Mouse (Mus musculus): Measurements from ENCODE around the gene Olfr593. TPM values are rescaled to one million over a fixed set of nuclear protein-coding genes. Genes with fewer than 3 reads are reported as not detected.
"Not testable (repeated sequence)": the region's sequence is repeated elsewhere in the genome, so short reads cannot be mapped to it uniquely, and the experiment has no call there.

Olfr593 gene
- polyA plus RNA-seq (2014; fragmentation: Nextera tagmentation; extraction: Ambion mirVana) = not detected in 2 replicates

- Histone ChIP-seq H3K4me3 (ENCODE audit: low read depth, low read length) (no peak within 1 kb of the TSS), H3K4me1 (ENCODE audit: control insufficient read depth, insufficient read depth, low read length) (no peaks in the 10 kb centered on the region), H3K4me2 (ENCODE audit: low read depth, low read length) (no peak within 1 kb of the TSS), H3K9me3 (ENCODE audit: control insufficient read depth, low read length) (no peaks in the 10 kb centered on the region), H3K27ac (ENCODE audit: low read depth, low read length) (no peak within 1 kb of the TSS), H3K36me3 (ENCODE audit: control insufficient read depth, insufficient read depth, low read length) (no peaks in the 10 kb centered on the region), H3K27me3 (ENCODE audit: control insufficient read depth, insufficient read depth, low read length) (no peaks in the 10 kb centered on the region), H3K9ac (replicated peaks; ENCODE audit: low read depth, low read length) (no peak within 1 kb of the TSS)
- WGBS = 75% methylated on average over 1 of the region's 1 CpGs
- no peak for ATAC-seq (ENCODE audit: low read depth)
Observed at GRCm38 (mm10) chr7:103211562-103211961, at the start of gene Olfr593. TSS of gene Olfr593 (plus strand) at chr7:103211862.

DNA sequence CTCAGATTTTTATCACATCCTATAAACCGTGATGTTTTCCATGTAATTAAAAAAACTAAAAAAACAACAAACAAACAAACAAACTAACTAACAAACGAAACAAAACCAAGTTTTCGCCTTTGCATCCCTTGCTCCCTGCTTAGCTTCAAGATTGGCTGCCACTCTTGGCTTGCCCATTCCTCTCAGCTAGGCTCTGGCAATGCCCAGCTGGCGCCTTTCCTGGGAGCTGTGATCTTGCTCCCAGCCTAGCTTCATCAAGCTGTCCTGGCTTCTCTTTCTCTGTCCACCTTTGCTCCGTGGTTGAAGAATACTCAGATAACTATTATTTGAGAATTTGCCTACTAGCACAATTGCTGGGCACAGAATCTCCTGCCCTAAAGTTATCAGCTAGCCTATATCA is 42.0 kb upstream of the Olfr593 start:
- H3K4me3 ChIP-seq (ENCODE audit: low read depth, low read length) = no peak overlapping the region
- ATAC-seq (ENCODE audit: low read depth) = no peak
- H3K36me3 ChIP-seq (ENCODE audit: control insufficient read depth, insufficient read depth, low read length) = no peaks in the 10 kb centered on the region
- no peaks in the 10 kb centered on the region for H3K9me3 ChIP-seq (ENCODE audit: control insufficient read depth, low read length)
- H3K27me3 ChIP-seq (ENCODE audit: control insufficient read depth, insufficient read depth, low read length) = no peaks in the 10 kb centered on the region
- no peak overlapping the region for H3K9ac ChIP-seq (replicated peaks; ENCODE audit: low read depth, low read length)
- H3K4me2 ChIP-seq (ENCODE audit: low read depth, low read length) = no peak overlapping the region
- 82% methylated on average over 5 of the region's 5 CpGs for WGBS
- no peak overlapping the region for H3K27ac ChIP-seq (ENCODE audit: low read depth, low read length)
- no peaks in the 10 kb centered on the region for H3K4me1 ChIP-seq (ENCODE audit: control insufficient read depth, insufficient read depth, low read length)

DNA sequence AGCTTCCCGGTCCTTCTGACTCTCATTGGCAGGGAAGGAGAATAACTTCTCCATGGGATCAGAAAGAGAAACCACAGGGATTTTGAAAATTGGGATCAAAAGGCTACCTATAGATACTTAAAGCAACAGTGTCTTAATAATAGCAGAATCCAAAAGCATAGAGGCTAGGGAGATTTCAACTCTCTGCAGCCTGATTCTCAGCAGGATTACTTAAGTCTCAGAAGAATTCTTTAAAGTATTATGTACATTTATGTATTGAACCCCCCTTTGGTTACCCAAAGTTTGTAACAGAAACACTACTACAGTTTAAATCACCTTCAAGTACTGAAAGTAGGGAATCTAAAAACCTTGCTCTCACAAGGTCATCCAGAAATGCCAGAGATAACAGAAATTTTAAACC is 33.4 kb upstream of the Olfr593 start, which contains the start of gene Olfr591:
TSS of gene Olfr591 (minus strand) at position 101 of the 400 bp plus-strand sequence.
- H3K9me3 ChIP-seq (ENCODE audit: control insufficient read depth, low read length) = no peaks in the 10 kb centered on the region; the same call in 1 of the 2 replicates
- ATAC-seq (ENCODE audit: low read depth) = no peak
- H3K4me2 ChIP-seq (ENCODE audit: low read depth, low read length) = no peak within 1 kb of the TSS
- WGBS = 93% methylated on average over 1 of the region's 1 CpGs
- no peak within 1 kb of the TSS for H3K9ac ChIP-seq (replicated peaks; ENCODE audit: low read depth, low read length)
- H3K36me3 ChIP-seq (ENCODE audit: control insufficient read depth, insufficient read depth, low read length) = no peaks in the 10 kb centered on the region
- no peaks in the 10 kb centered on the region for H3K27me3 ChIP-seq (ENCODE audit: control insufficient read depth, insufficient read depth, low read length)
- no peak within 1 kb of the TSS for H3K27ac ChIP-seq (ENCODE audit: low read depth, low read length)
- no peak within 1 kb of the TSS for H3K4me3 ChIP-seq (ENCODE audit: low read depth, low read length)
- no peaks in the 10 kb centered on the region for H3K4me1 ChIP-seq (ENCODE audit: control insufficient read depth, insufficient read depth, low read length)

DNA sequence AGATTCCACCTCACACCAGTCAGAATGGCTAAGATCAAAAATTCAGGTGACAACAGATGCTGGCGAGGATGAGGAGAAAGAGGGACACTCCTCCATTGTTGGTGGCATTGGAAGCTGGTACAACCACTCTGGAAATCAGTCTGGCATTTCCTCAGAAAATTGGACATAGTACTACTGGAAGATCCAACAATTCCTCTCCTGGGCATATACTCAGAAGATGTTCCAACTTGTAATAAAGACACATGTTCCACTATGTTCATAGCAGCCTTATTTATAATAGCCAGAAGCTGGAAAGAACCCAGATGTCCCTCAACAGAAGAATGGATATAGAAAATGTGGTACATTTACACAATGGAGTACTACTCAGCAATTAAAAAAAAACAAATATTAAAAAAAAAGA is 27.2 kb upstream of the Olfr593 start, which contains the start of gene Olfr592:
TSS of gene Olfr592 (plus strand) at position 301 of the 400 bp plus-strand sequence.
- not testable (repeated sequence) for H3K9me3 ChIP-seq (ENCODE audit: control insufficient read depth, low read length); ATAC-seq (ENCODE audit: low read depth); H3K4me1 ChIP-seq (ENCODE audit: control insufficient read depth, insufficient read depth, low read length); H3K4me2 ChIP-seq (ENCODE audit: low read depth, low read length); H3K27me3 ChIP-seq (ENCODE audit: control insufficient read depth, insufficient read depth, low read length); H3K4me3 ChIP-seq (ENCODE audit: low read depth, low read length); H3K36me3 ChIP-seq (ENCODE audit: control insufficient read depth, insufficient read depth, low read length); H3K27ac ChIP-seq (ENCODE audit: low read depth, low read length); H3K9ac ChIP-seq (replicated peaks; ENCODE audit: low read depth, low read length)
- WGBS = 73% methylated on average over 1 of the region's 1 CpGs

GRCm38 (mm10) chr7:103212050-103212449 is 388 bp downstream of the Olfr593 start:
- not testable (repeated sequence) for H3K4me2 ChIP-seq (ENCODE audit: low read depth, low read length); H3K4me1 ChIP-seq (ENCODE audit: control insufficient read depth, insufficient read depth, low read length); H3K36me3 ChIP-seq (ENCODE audit: control insufficient read depth, insufficient read depth, low read length); H3K9me3 ChIP-seq (ENCODE audit: control insufficient read depth, low read length); ATAC-seq (ENCODE audit: low read depth); H3K27me3 ChIP-seq (ENCODE audit: control insufficient read depth, insufficient read depth, low read length); H3K4me3 ChIP-seq (ENCODE audit: low read depth, low read length); H3K27ac ChIP-seq (ENCODE audit: low read depth, low read length); H3K9ac ChIP-seq (replicated peaks; ENCODE audit: low read depth, low read length)
- 89% methylated on average over 5 of the region's 5 CpGs for WGBS

GRCm38 (mm10) chr7:103216696-103217095 is 5.0 kb downstream of the Olfr593 start, which contains the start of gene Olfr594:
TSS of gene Olfr594 (plus strand) at chr7:103216996.
- Histone ChIP-seq H3K36me3 (ENCODE audit: control insufficient read depth, insufficient read depth, low read length) (no peaks in the 10 kb centered on the region), H3K27me3 (ENCODE audit: control insufficient read depth, insufficient read depth, low read length) (no peaks in the 10 kb centered on the region), H3K9me3 (ENCODE audit: control insufficient read depth, low read length) (no peaks in the 10 kb centered on the region), H3K27ac (ENCODE audit: low read depth, low read length) (no peak within 1 kb of the TSS), H3K4me2 (ENCODE audit: low read depth, low read length) (no peak within 1 kb of the TSS), H3K4me3 (ENCODE audit: low read depth, low read length) (no peak within 1 kb of the TSS), H3K4me1 (ENCODE audit: control insufficient read depth, insufficient read depth, low read length) (no peaks in the 10 kb centered on the region), H3K9ac (replicated peaks; ENCODE audit: low read depth, low read length) (no peak within 1 kb of the TSS)
- no peak for ATAC-seq (ENCODE audit: low read depth)

- H3K9me3 ChIP-seq (ENCODE audit: control insufficient read depth, low read length); ATAC-seq (ENCODE audit: low read depth); H3K4me1 ChIP-seq (ENCODE audit: control insufficient read depth, insufficient read depth, low read length); H3K9ac ChIP-seq (replicated peaks; ENCODE audit: low read depth, low read length); H3K36me3 ChIP-seq (ENCODE audit: control insufficient read depth, insufficient read depth, low read length); H3K4me3 ChIP-seq (ENCODE audit: low read depth, low read length); H3K4me2 ChIP-seq (ENCODE audit: low read depth, low read length); H3K27me3 ChIP-seq (ENCODE audit: control insufficient read depth, insufficient read depth, low read length); H3K27ac ChIP-seq (ENCODE audit: low read depth, low read length): not testable (repeated sequence)
Observed at GRCm38 (mm10) chr7:103252405-103252804, 40.7 kb downstream of the Olfr593 start, which contains the start of gene Usp17ld. TSS of gene Usp17ld (minus strand) at chr7:103252505.

Small RNAs within 50 kb of the gene (microRNA-seq; reads per million reads assigned to microRNA genes)
- not detected for gene Gm25171

Other genes starting within 250 kb of the Olfr593 start
- gene Olfr576, start 249.2 kb upstream of the Olfr593 start, polyA plus RNA-seq (2014; fragmentation: Nextera tagmentation; extraction: Ambion mirVana) = not detected in 2 replicates
- gene Olfr577, start 235.9 kb upstream of the Olfr593 start, polyA plus RNA-seq (2014; fragmentation: Nextera tagmentation; extraction: Ambion mirVana) = not detected in 2 replicates
- not detected in 2 replicates for gene Olfr578, start 222.5 kb upstream of the Olfr593 start, polyA plus RNA-seq (2014; fragmentation: Nextera tagmentation; extraction: Ambion mirVana)
- gene Olfr582, start 173.8 kb upstream of the Olfr593 start, polyA plus RNA-seq (2014; fragmentation: Nextera tagmentation; extraction: Ambion mirVana) = not detected in 2 replicates
- gene Olfr583, start 160.6 kb upstream of the Olfr593 start, polyA plus RNA-seq (2014; fragmentation: Nextera tagmentation; extraction: Ambion mirVana) = not detected in 2 replicates
- not detected in 2 replicates for gene Olfr584, start 130.0 kb upstream of the Olfr593 start, polyA plus RNA-seq (2014; fragmentation: Nextera tagmentation; extraction: Ambion mirVana)
- not detected in 2 replicates for gene Olfr585, start 114.1 kb upstream of the Olfr593 start, polyA plus RNA-seq (2014; fragmentation: Nextera tagmentation; extraction: Ambion mirVana)
- not detected in 2 replicates for gene Olfr586, start 86.2 kb upstream of the Olfr593 start, polyA plus RNA-seq (2014; fragmentation: Nextera tagmentation; extraction: Ambion mirVana)
- gene Olfr588-ps1, start 71.0 kb upstream of the Olfr593 start, polyA plus RNA-seq (2014; fragmentation: Nextera tagmentation; extraction: Ambion mirVana) = not detected in 2 replicates
- not detected in 2 replicates for gene Olfr589, start 55.5 kb upstream of the Olfr593 start, polyA plus RNA-seq (2014; fragmentation: Nextera tagmentation; extraction: Ambion mirVana)
- gene Olfr591, start 33.5 kb upstream of the Olfr593 start, polyA plus RNA-seq (2014; fragmentation: Nextera tagmentation; extraction: Ambion mirVana) = not detected in 2 replicates
- not detected in 2 replicates for gene Olfr592, start 27.1 kb upstream of the Olfr593 start, polyA plus RNA-seq (2014; fragmentation: Nextera tagmentation; extraction: Ambion mirVana)
- not detected in 2 replicates for gene Olfr594, start 5.1 kb downstream of the Olfr593 start, polyA plus RNA-seq (2014; fragmentation: Nextera tagmentation; extraction: Ambion mirVana)
- gene Usp17ld, start 40.6 kb downstream of the Olfr593 start, polyA plus RNA-seq (2014; fragmentation: Nextera tagmentation; extraction: Ambion mirVana) = not detected in 2 replicates
- not detected in 2 replicates for gene Olfr596, start 93.8 kb downstream of the Olfr593 start, polyA plus RNA-seq (2014; fragmentation: Nextera tagmentation; extraction: Ambion mirVana)
- not detected in 2 replicates for gene Olfr597, start 104.5 kb downstream of the Olfr593 start, polyA plus RNA-seq (2014; fragmentation: Nextera tagmentation; extraction: Ambion mirVana)
- not detected in 2 replicates for gene Olfr598, start 111.7 kb downstream of the Olfr593 start, polyA plus RNA-seq (2014; fragmentation: Nextera tagmentation; extraction: Ambion mirVana)
- gene Olfr599, start 124.1 kb downstream of the Olfr593 start, polyA plus RNA-seq (2014; fragmentation: Nextera tagmentation; extraction: Ambion mirVana) = not detected in 2 replicates
- gene Olfr600, start 137.8 kb downstream of the Olfr593 start, polyA plus RNA-seq (2014; fragmentation: Nextera tagmentation; extraction: Ambion mirVana) = not detected in 2 replicates
- gene Olfr601, start 150.8 kb downstream of the Olfr593 start, polyA plus RNA-seq (2014; fragmentation: Nextera tagmentation; extraction: Ambion mirVana) = not detected in 2 replicates
- not detected in 2 replicates for gene Olfr603, start 174.3 kb downstream of the Olfr593 start, polyA plus RNA-seq (2014; fragmentation: Nextera tagmentation; extraction: Ambion mirVana)
- not detected in 2 replicates for gene Usp17lc, start 203.2 kb downstream of the Olfr593 start, polyA plus RNA-seq (2014; fragmentation: Nextera tagmentation; extraction: Ambion mirVana)
- gene Olfr605, start 233.6 kb downstream of the Olfr593 start, polyA plus RNA-seq (2014; fragmentation: Nextera tagmentation; extraction: Ambion mirVana) = not detected in 2 replicates
- gene Olfr606, start 237.2 kb downstream of the Olfr593 start, polyA plus RNA-seq (2014; fragmentation: Nextera tagmentation; extraction: Ambion mirVana) = not detected in 2 replicates